Mouse (Mus musculus): ENCODE data around the gene Vamp3. TPM values are rescaled to one million over a fixed set of nuclear protein-coding genes. Genes with fewer than 3 reads are reported as not detected.

The Vamp3 gene
- polyA plus RNA-seq, 1 experiment = 40.6 TPM

- Histone ChIP-seq H3K27ac (ENCODE audit: insufficient read depth, low read depth, low read length) (no peak overlapping the region), H3K36me3 (ENCODE audit: control insufficient read depth, insufficient read depth, low read length) (no peaks in the 10 kb centered on the region), H3K4me1 (ENCODE audit: control insufficient read depth, insufficient read depth, low read length) (no peaks in the 10 kb centered on the region), H3K4me3 (ENCODE audit: insufficient read depth, low read depth, low read length) (no peak overlapping the region), H3K27me3 (replicated peaks; ENCODE audit: control insufficient read depth, insufficient read depth, low read length) (no peaks in the 10 kb centered on the region)
- 57% methylated on average over 2 of the region's 2 CpGs for WGBS
- no peak for DNase-seq
- no peak for TF ChIP-seq POLR2A (IDR thresholded peaks at IDR 0.05; ENCODE audit: low read depth, low read length)
Observed at GRCm38 (mm10) chr4:151081355-151081754, 23.6 kb upstream of the Vamp3 start.

- Histone ChIP-seq H3K27ac (ENCODE audit: insufficient read depth, low read depth, low read length) (no peak overlapping the region), H3K27me3 (replicated peaks; ENCODE audit: control insufficient read depth, insufficient read depth, low read length) (no peaks in the 10 kb centered on the region), H3K36me3 (ENCODE audit: control insufficient read depth, insufficient read depth, low read length) (no peaks in the 10 kb centered on the region), H3K4me1 (ENCODE audit: control insufficient read depth, insufficient read depth, low read length) (no peaks in the 10 kb centered on the region), H3K4me3 (ENCODE audit: insufficient read depth, low read depth, low read length) (no peak overlapping the region)
- 82% methylated on average over 15 of the region's 15 CpGs for WGBS
- TF ChIP-seq CTCF (conservative IDR thresholded peaks at IDR 0.05; ENCODE audit: insufficient read depth, insufficient read length, low read depth, low read length) (no peak), POLR2A (IDR thresholded peaks at IDR 0.05; ENCODE audit: low read depth, low read length) (no peak)
- DNase-seq = peak; percentile 10
Observed at GRCm38 (mm10) chr4:151074817-151075216, 17.1 kb upstream of the Vamp3 start.

GRCm38 (mm10) chr4:151073108-151073744 lies 15.5 kb upstream of the Vamp3 start:
- H3K4me1 ChIP-seq (ENCODE audit: control insufficient read depth, insufficient read depth, low read length) = no peaks in the 10 kb centered on the region
- DNase-seq = peak; percentile 77
- H3K27me3 ChIP-seq (replicated peaks; ENCODE audit: control insufficient read depth, insufficient read depth, low read length) = no peaks in the 10 kb centered on the region
- H3K4me3 ChIP-seq (ENCODE audit: insufficient read depth, low read depth, low read length) = no peak overlapping the region
- no peak overlapping the region for H3K27ac ChIP-seq (ENCODE audit: insufficient read depth, low read depth, low read length)
- 47% methylated on average over 13 of the region's 13 CpGs for WGBS
- H3K36me3 ChIP-seq (ENCODE audit: control insufficient read depth, insufficient read depth, low read length) = no peaks in the 10 kb centered on the region
- TF ChIP-seq POLR2A (IDR thresholded peaks at IDR 0.05; ENCODE audit: low read depth, low read length) = no peak
- peak; percentile 75 for TF ChIP-seq CTCF (conservative IDR thresholded peaks at IDR 0.05; ENCODE audit: insufficient read depth, insufficient read length, low read depth, low read length)

- no peaks in the 10 kb centered on the region for H3K27me3 ChIP-seq (replicated peaks; ENCODE audit: control insufficient read depth, insufficient read depth, low read length)
- WGBS = 76% methylated on average over 7 of the region's 7 CpGs
- no peak for DNase-seq
- no peaks in the 10 kb centered on the region for H3K4me1 ChIP-seq (ENCODE audit: control insufficient read depth, insufficient read depth, low read length)
- no peak overlapping the region for H3K27ac ChIP-seq (ENCODE audit: insufficient read depth, low read depth, low read length)
- no peaks in the 10 kb centered on the region for H3K36me3 ChIP-seq (ENCODE audit: control insufficient read depth, insufficient read depth, low read length)
- no peak overlapping the region for H3K4me3 ChIP-seq (ENCODE audit: insufficient read depth, low read depth, low read length)
- TF ChIP-seq POLR2A (IDR thresholded peaks at IDR 0.05; ENCODE audit: low read depth, low read length) (no peak), CTCF (conservative IDR thresholded peaks at IDR 0.05; ENCODE audit: insufficient read depth, insufficient read length, low read depth, low read length) (no peak)
Observed at GRCm38 (mm10) chr4:151070962-151071361, 13.2 kb upstream of the Vamp3 start.

- no peak for DNase-seq
- Histone ChIP-seq H3K4me3 (ENCODE audit: insufficient read depth, low read depth, low read length) (no peak overlapping the region), H3K27me3 (replicated peaks; ENCODE audit: control insufficient read depth, insufficient read depth, low read length) (no peaks in the 10 kb centered on the region), H3K36me3 (ENCODE audit: control insufficient read depth, insufficient read depth, low read length) (no peaks in the 10 kb centered on the region), H3K27ac (ENCODE audit: insufficient read depth, low read depth, low read length) (no peak overlapping the region), H3K4me1 (ENCODE audit: control insufficient read depth, insufficient read depth, low read length) (no peaks in the 10 kb centered on the region)
- 64% methylated on average over 4 of the region's 4 CpGs for WGBS
- TF ChIP-seq POLR2A (IDR thresholded peaks at IDR 0.05; ENCODE audit: low read depth, low read length) (no peak), CTCF (conservative IDR thresholded peaks at IDR 0.05; ENCODE audit: insufficient read depth, insufficient read length, low read depth, low read length) (0 out of 2 replicates have a peak, but pooled peaks have one; percentile 19)
Observed at GRCm38 (mm10) chr4:151068751-151069150, 11.0 kb upstream of the Vamp3 start.

- 96% methylated on average over 4 of the region's 4 CpGs for WGBS
- TF ChIP-seq CTCF (conservative IDR thresholded peaks at IDR 0.05; ENCODE audit: insufficient read depth, insufficient read length, low read depth, low read length) (no peak), POLR2A (IDR thresholded peaks at IDR 0.05; ENCODE audit: low read depth, low read length) (no peak)
- H3K27me3 ChIP-seq (replicated peaks; ENCODE audit: control insufficient read depth, insufficient read depth, low read length) = no peaks in the 10 kb centered on the region
- H3K4me1 ChIP-seq (ENCODE audit: control insufficient read depth, insufficient read depth, low read length) = peaks cover 15% of the 10 kb centered on the region
- no peak overlapping the region for H3K4me3 ChIP-seq (ENCODE audit: insufficient read depth, low read depth, low read length)
- no peak overlapping the region for H3K27ac ChIP-seq (ENCODE audit: insufficient read depth, low read depth, low read length)
- no peak for DNase-seq
- peaks cover 2% of the 10 kb centered on the region; the same call in 1 of the 2 replicates for H3K36me3 ChIP-seq (ENCODE audit: control insufficient read depth, insufficient read depth, low read length)
Observed at GRCm38 (mm10) chr4:151059566-151059965, 1.8 kb upstream of the Vamp3 start.

- no peak for DNase-seq
- TF ChIP-seq POLR2A (IDR thresholded peaks at IDR 0.05; ENCODE audit: low read depth, low read length) = no peak
- no peak for TF ChIP-seq CTCF (conservative IDR thresholded peaks at IDR 0.05; ENCODE audit: insufficient read depth, insufficient read length, low read depth, low read length)
- no peaks in the 10 kb centered on the region for H3K27me3 ChIP-seq (replicated peaks; ENCODE audit: control insufficient read depth, insufficient read depth, low read length)
- peak overlapping the region; percentile 88; the same call in 1 of the 2 replicates for H3K27ac ChIP-seq (ENCODE audit: insufficient read depth, low read depth, low read length)
- H3K4me1 ChIP-seq (ENCODE audit: control insufficient read depth, insufficient read depth, low read length) = peaks cover 18% of the 10 kb centered on the region
- no peak overlapping the region for H3K4me3 ChIP-seq (ENCODE audit: insufficient read depth, low read depth, low read length)
- H3K36me3 ChIP-seq (ENCODE audit: control insufficient read depth, insufficient read depth, low read length) = peaks cover 2% of the 10 kb centered on the region; the same call in 1 of the 2 replicates
- WGBS = 75% methylated on average over 4 of the region's 4 CpGs
Observed at GRCm38 (mm10) chr4:151058634-151059033, 871 bp upstream of the Vamp3 start.
